Mouse (Mus musculus) thymus, adult 2 months (tissue): Measurements from ENCODE around the gene Acvr1b. TPM values are rescaled to one million over a fixed set of nuclear protein-coding genes. Genes with fewer than 3 reads are reported as not detected.

Source experiments
- DNase-seq: peaks from one replicate; pipeline ENCODE4 v3.0.0; 2021
- H3K27ac ChIP-seq: fragments of 200-500 bp; 2 replicates; pipeline ENCODE4 v1.5.1; 2012; ENCODE audit warnings: low read length, control low read depth; ENCODE audit not compliant: control insufficient read depth, insufficient read depth
- H3K27me3 ChIP-seq: fragments of 200-500 bp; 2 replicates; pipeline ENCODE4 v1.6.1; 2012; ENCODE audit warnings: mild to moderate bottlenecking, low read length, moderate library complexity, mixed read lengths; ENCODE audit not compliant: control insufficient read depth, insufficient read depth
- H3K36me3 ChIP-seq: fragments of 200-500 bp; 2 replicates; pipeline ENCODE4 v1.6.1; 2012; ENCODE audit warnings: mild to moderate bottlenecking, low read length, moderate library complexity; ENCODE audit not compliant: control insufficient read depth, insufficient read depth
- H3K4me1 ChIP-seq: fragments of 200-500 bp; replicated peaks from 2 replicates; pipeline ENCODE4 v1.6.1; 2012; ENCODE audit warnings: low read length; ENCODE audit not compliant: control insufficient read depth, insufficient read depth
- H3K4me3 ChIP-seq: fragments of 200-500 bp; 2 replicates; pipeline ENCODE4 v1.5.1; 2012; ENCODE audit warnings: mild to moderate bottlenecking, low read length, control low read depth, moderate library complexity; ENCODE audit not compliant: control insufficient read depth, insufficient read depth
- CTCF ChIP-seq: fragments of 200-500 bp; IDR thresholded peaks from 2 replicates; pipeline ENCODE4 v1.5.1; 2012; ENCODE audit warnings: mild to moderate bottlenecking, control low read depth, low read length, moderate library complexity, borderline replicate concordance; ENCODE audit not compliant: control insufficient read depth, poor library complexity, insufficient read depth; ENCODE audit errors: extremely low read depth
- POLR2A ChIP-seq: fragments of 200-500 bp; IDR thresholded peaks from 2 replicates; pipeline ENCODE4 v1.6.1; 2012; ENCODE audit warnings: mild to moderate bottlenecking, low read length, control low read depth, moderate library complexity; ENCODE audit not compliant: control insufficient read depth, poor library complexity, insufficient read depth; ENCODE audit errors: extremely low read depth
- WGBS: fragments of 180-500 bp; shearing (Covaris S2); methylation state at CpG from one replicate; pipeline ENCODE4 v1.1.7; 2018; 5-methylcytosine and 5-hydroxymethylcytosine counted together
- polyA plus RNA-seq: library from polyadenylated mRNA; depleted of rRNA; stranded (reverse); fragments of >200 nt; gene quantifications from 2 replicates; pipeline ENCODE4 v1.2.3, GENCODE M21; 2012

Gene Acvr1b
- polyA plus RNA-seq, 1 experiment: 34.9 TPM

DNA sequence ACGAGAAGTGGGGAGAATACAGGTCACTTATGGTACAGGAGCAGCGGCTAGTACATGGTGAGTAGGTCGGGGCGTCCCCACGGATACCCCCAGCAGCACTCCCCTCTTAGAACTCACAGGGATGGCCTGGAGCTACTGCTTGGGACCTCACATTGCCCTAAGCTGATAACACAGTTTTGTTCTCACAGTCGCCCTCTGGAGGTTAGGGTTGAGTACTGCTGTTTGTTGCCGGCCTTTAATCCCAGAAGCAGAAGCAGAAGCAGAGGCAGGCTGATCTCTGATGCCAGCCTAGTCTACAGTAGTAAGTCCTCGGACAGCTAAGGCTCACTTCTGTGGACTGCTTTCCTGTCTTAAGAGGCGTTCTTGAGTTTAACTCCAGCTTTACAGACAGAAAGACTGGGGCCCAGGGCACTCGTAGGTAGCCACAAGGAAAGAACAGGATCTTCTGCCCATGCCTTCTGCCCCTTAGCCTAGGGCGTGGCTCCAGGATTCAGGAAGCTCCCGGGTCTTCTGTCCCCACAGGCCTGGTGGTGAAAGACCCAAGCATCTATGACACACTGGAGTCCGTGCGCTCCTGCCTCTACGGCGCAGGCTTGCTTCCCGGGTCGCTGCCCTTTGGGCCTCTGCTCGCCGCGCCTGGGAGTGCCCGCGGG is 57.3 kb downstream of the Acvr1b start:
- 96% methylated on average over 23 of the region's 23 CpGs for WGBS
- TF ChIP-seq POLR2A: no peak
- no peak for TF ChIP-seq CTCF
- no peak overlapping the region for H3K4me3 ChIP-seq
- DNase-seq: no peak
- H3K4me1 ChIP-seq: peaks cover 49% of the 10 kb centered on the region
- no peaks in the 10 kb centered on the region for H3K36me3 ChIP-seq
- H3K27ac ChIP-seq: no peak overlapping the region
- no peaks in the 10 kb centered on the region for H3K27me3 ChIP-seq

DNA sequence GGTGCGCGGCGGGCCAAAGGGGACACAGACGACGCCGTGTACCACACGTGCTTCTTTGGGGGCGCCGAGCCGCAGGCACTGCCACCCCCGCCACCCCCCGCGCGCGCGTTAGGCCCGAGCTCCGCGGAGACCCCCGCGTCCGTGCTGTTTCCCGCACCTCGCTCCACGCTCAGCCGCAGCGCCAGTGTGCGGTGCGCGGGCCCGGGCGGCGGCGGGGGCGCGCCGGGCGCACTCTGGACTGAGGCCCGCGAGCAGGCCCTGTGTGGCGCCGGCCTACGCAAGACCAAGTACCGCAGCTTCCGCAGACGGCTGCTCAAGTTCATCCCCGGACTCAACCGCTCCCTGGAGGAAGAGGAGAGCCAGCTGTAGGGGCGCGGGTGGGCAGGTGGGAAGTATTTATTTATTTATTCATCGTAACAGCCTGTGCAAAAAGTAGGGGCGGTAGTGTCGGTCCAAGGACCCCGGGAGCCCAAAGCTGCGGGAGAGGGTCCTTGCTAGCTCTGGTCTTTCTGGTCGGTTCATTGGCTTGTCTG is 57.8 kb downstream of the Acvr1b start:
- DNase-seq: no peak
- no peaks in the 10 kb centered on the region for H3K27me3 ChIP-seq
- peaks cover 53% of the 10 kb centered on the region for H3K4me1 ChIP-seq
- 97% methylated on average over 56 of the region's 56 CpGs for WGBS
- TF ChIP-seq CTCF: no peak
- no peak for TF ChIP-seq POLR2A
- H3K4me3 ChIP-seq: no peak overlapping the region
- no peaks in the 10 kb centered on the region for H3K36me3 ChIP-seq
- no peak overlapping the region for H3K27ac ChIP-seq

GRCm38 (mm10) chr15:101232607-101233006 is 58.7 kb downstream of the Acvr1b start:
- 10% methylated on average over 4 of the region's 4 CpGs for WGBS
- TF ChIP-seq CTCF (no peak), POLR2A (no peak)
- no peaks in the 10 kb centered on the region for H3K36me3 ChIP-seq
- no peak overlapping the region for H3K4me3 ChIP-seq
- peaks cover 54% of the 10 kb centered on the region for H3K4me1 ChIP-seq
- no peaks in the 10 kb centered on the region for H3K27me3 ChIP-seq
- DNase-seq: no peak
- H3K27ac ChIP-seq: peak overlapping the region; percentile 16; the same call in 1 of the 2 replicates

- Histone ChIP-seq H3K27ac (peak overlapping the region; percentile 16; the same call in 1 of the 2 replicates), H3K4me1 (peaks cover 49% of the 10 kb centered on the region), H3K36me3 (no peaks in the 10 kb centered on the region), H3K4me3 (no peak overlapping the region), H3K27me3 (no peaks in the 10 kb centered on the region)
- TF ChIP-seq CTCF: no peak
- no peak for TF ChIP-seq POLR2A
- 83% methylated on average over 3 of the region's 3 CpGs for WGBS
- DNase-seq: no peak
These were observed 59.3 kb downstream of the Acvr1b start for GRCm38 (mm10) chr15:101233183-101233582.

GRCm38 (mm10) chr15:101233641-101234275 is 59.9 kb downstream of the Acvr1b start:
- peaks cover 43% of the 10 kb centered on the region for H3K4me1 ChIP-seq
- no peak for DNase-seq
- 42% methylated on average over 11 of the region's 11 CpGs for WGBS
- TF ChIP-seq POLR2A (no peak), CTCF (no peak)
- no peak overlapping the region for H3K27ac ChIP-seq
- no peak overlapping the region for H3K4me3 ChIP-seq
- no peaks in the 10 kb centered on the region for H3K36me3 ChIP-seq
- H3K27me3 ChIP-seq: no peaks in the 10 kb centered on the region

- no peak for DNase-seq
- Histone ChIP-seq H3K4me1 (peaks cover 43% of the 10 kb centered on the region), H3K27me3 (no peaks in the 10 kb centered on the region), H3K27ac (peak overlapping the region; percentile 72), H3K4me3 (no peak overlapping the region), H3K36me3 (no peaks in the 10 kb centered on the region)
- TF ChIP-seq POLR2A: no peak
- no peak for TF ChIP-seq CTCF
- whole genome bisulfite sequencing: 68% methylated on average over 10 of the region's 10 CpGs
These were observed 60.9 kb downstream of the Acvr1b start for GRCm38 (mm10) chr15:101234611-101235341.
